Mouse (Mus musculus) hematopoietic stem cell, adult 5-6 weeks (primary cell): ENCODE measurements around the gene Pif1. TPM values are rescaled to one million over a fixed set of nuclear protein-coding genes. Genes with fewer than 3 reads are reported as not detected.
A peak's percentile ranks its signal among the peaks of the same experiment; 100 is the strongest.

ENCODE experiments used
- ATAC-seq, 2 experiments: fragments of 125-278 bp in 1 of 2; replicated peaks in 1 of 2; 2 replicates each; pipeline ENCODE4 v1.8.0; 2016 to 2017; ENCODE audit warnings: inconsistent platforms in 2 of 2, mild to moderate bottlenecking in 2 of 2, moderate number of reproducible peaks in 2 of 2, low read depth in 1 of 2, moderate TSS enrichment in 1 of 2; ENCODE audit not compliant: low FRiP score in 2 of 2, poor library complexity in 2 of 2, severe bottlenecking in 2 of 2, insufficient read depth in 1 of 2, low TSS enrichment in 1 of 2
- total RNA-seq: library from RNA; stranded (forward); fragments of 172-1452, 232-1000 nt; gene quantifications from 2 replicates; pipeline ENCODE4 v1.2.3, GENCODE M21; 2017

Pif1 gene
- total RNA-seq, 1 experiment from 2014 or later, result 6.7 TPM

GRCm38 (mm10) chr9:65555001-65555405 is 32.0 kb upstream of the Pif1 start:
- ATAC-seq, result no peak; a peak in 1 of 4 replicates

- no peak for ATAC-seq
These were observed 31.3 kb upstream of the Pif1 start for GRCm38 (mm10) chr9:65555621-65556020.

GRCm38 (mm10) chr9:65556349-65556748 is 30.6 kb upstream of the Pif1 start:
- no peak for ATAC-seq

GRCm38 (mm10) chr9:65556979-65557378 is 30.0 kb upstream of the Pif1 start:
- ATAC-seq, result no peak

- ATAC-seq, result no peak
These were observed 28.2 kb upstream of the Pif1 start for GRCm38 (mm10) chr9:65558806-65559205.

- ATAC-seq, result peak; percentile 86 to 87
These were observed 25.9 kb upstream of the Pif1 start for GRCm38 (mm10) chr9:65561016-65561415.

- no peak for ATAC-seq
These were observed 24.9 kb upstream of the Pif1 start for GRCm38 (mm10) chr9:65562081-65562506.

GRCm38 (mm10) chr9:65563073-65563472 is 23.9 kb upstream of the Pif1 start:
- no peak for ATAC-seq

GRCm38 (mm10) chr9:65564698-65565097 is 22.3 kb upstream of the Pif1 start:
- ATAC-seq, result no peak

- ATAC-seq, result no peak; a peak in 1 of 4 replicates
These were observed 18.2 kb upstream of the Pif1 start for GRCm38 (mm10) chr9:65568787-65569186.

GRCm38 (mm10) chr9:65569491-65569971 is 17.4 kb upstream of the Pif1 start:
- ATAC-seq, result 0 out of 4 replicates have a peak, but pooled peaks of 1 of the 2 experiments have one; percentile 49

- no peak for ATAC-seq
These were observed 14.1 kb upstream of the Pif1 start for GRCm38 (mm10) chr9:65572837-65573236.

GRCm38 (mm10) chr9:65574513-65575392 is 12.2 kb upstream of the Pif1 start:
- no peak for ATAC-seq

GRCm38 (mm10) chr9:65575393-65576196 is 11.4 kb upstream of the Pif1 start:
- ATAC-seq, result no peak

- ATAC-seq, result no peak
These were observed 10.0 kb upstream of the Pif1 start for GRCm38 (mm10) chr9:65576861-65577510.

- no peak for ATAC-seq
These were observed 9.3 kb upstream of the Pif1 start for GRCm38 (mm10) chr9:65577511-65578196.

- peak; percentile 59 to 61 for ATAC-seq
These were observed 8.1 kb upstream of the Pif1 start for GRCm38 (mm10) chr9:65578801-65579249.
